Mouse (Mus musculus): Measurements from ENCODE around the gene Phlda1. TPM values are rescaled to one million over a fixed set of nuclear protein-coding genes. Genes with fewer than 3 reads are reported as not detected.

The Phlda1 gene
- 5.5 and 14.5 TPM in 2 replicates for polyA plus RNA-seq (2012; ENCODE audit: insufficient read depth, insufficient read length, missing spikeins)

GRCm38 (mm10) chr10:111506101-111506925 lies at the start of gene Phlda1:
Gene Phlda1 (plus strand): TSS chr10:111506286.
- H3K27ac ChIP-seq (replicated peaks; ENCODE audit: low read depth, low read length) = peak within 1 kb of the TSS; percentile 78
- no peaks in the 10 kb centered on the region; the same call in 1 of the 2 replicates for H3K4me1 ChIP-seq (ENCODE audit: control insufficient read depth, insufficient read depth, insufficient read length, low read length)
- H3K4me3 ChIP-seq (ENCODE audit: insufficient read depth, low read depth, low read length) = peak within 1 kb of the TSS; percentile 78

- Histone ChIP-seq H3K4me3 (ENCODE audit: insufficient read depth, low read depth, low read length) (no peak overlapping the region), H3K27ac (replicated peaks; ENCODE audit: low read depth, low read length) (no peak overlapping the region), H3K4me1 (ENCODE audit: control insufficient read depth, insufficient read depth, insufficient read length, low read length) (no peaks in the 10 kb centered on the region)
Measured at GRCm38 (mm10) chr10:111458088-111458487, 48.0 kb upstream of the Phlda1 start.

- Histone ChIP-seq H3K27ac (replicated peaks; ENCODE audit: low read depth, low read length) (no peak overlapping the region), H3K4me3 (ENCODE audit: insufficient read depth, low read depth, low read length) (no peak overlapping the region), H3K4me1 (ENCODE audit: control insufficient read depth, insufficient read depth, insufficient read length, low read length) (no peaks in the 10 kb centered on the region)
Measured at GRCm38 (mm10) chr10:111459040-111459439, 47.0 kb upstream of the Phlda1 start.

- H3K4me3 ChIP-seq (ENCODE audit: insufficient read depth, low read depth, low read length) = no peak overlapping the region
- H3K27ac ChIP-seq (replicated peaks; ENCODE audit: low read depth, low read length) = no peak overlapping the region
- H3K4me1 ChIP-seq (ENCODE audit: control insufficient read depth, insufficient read depth, insufficient read length, low read length) = no peaks in the 10 kb centered on the region
Measured at GRCm38 (mm10) chr10:111459874-111460273, 46.2 kb upstream of the Phlda1 start.

- Histone ChIP-seq H3K4me1 (ENCODE audit: control insufficient read depth, insufficient read depth, insufficient read length, low read length) (no peaks in the 10 kb centered on the region), H3K4me3 (ENCODE audit: insufficient read depth, low read depth, low read length) (no peak overlapping the region), H3K27ac (replicated peaks; ENCODE audit: low read depth, low read length) (no peak overlapping the region)
Measured at GRCm38 (mm10) chr10:111460381-111460780, 45.7 kb upstream of the Phlda1 start.

- H3K27ac ChIP-seq (replicated peaks; ENCODE audit: low read depth, low read length) = no peak overlapping the region
- H3K4me3 ChIP-seq (ENCODE audit: insufficient read depth, low read depth, low read length) = no peak overlapping the region
- no peaks in the 10 kb centered on the region for H3K4me1 ChIP-seq (ENCODE audit: control insufficient read depth, insufficient read depth, insufficient read length, low read length)
Measured at GRCm38 (mm10) chr10:111464833-111465232, 41.3 kb upstream of the Phlda1 start.

GRCm38 (mm10) chr10:111465409-111465808 lies 40.7 kb upstream of the Phlda1 start:
- Histone ChIP-seq H3K4me1 (ENCODE audit: control insufficient read depth, insufficient read depth, insufficient read length, low read length) (no peaks in the 10 kb centered on the region), H3K4me3 (ENCODE audit: insufficient read depth, low read depth, low read length) (no peak overlapping the region), H3K27ac (replicated peaks; ENCODE audit: low read depth, low read length) (no peak overlapping the region)

- Histone ChIP-seq H3K4me1 (ENCODE audit: control insufficient read depth, insufficient read depth, insufficient read length, low read length) (peaks cover 4% of the 10 kb centered on the region; the same call in 1 of the 2 replicates), H3K4me3 (ENCODE audit: insufficient read depth, low read depth, low read length) (no peak overlapping the region), H3K27ac (replicated peaks; ENCODE audit: low read depth, low read length) (no peak overlapping the region)
Measured at GRCm38 (mm10) chr10:111471166-111471565, 34.9 kb upstream of the Phlda1 start.

GRCm38 (mm10) chr10:111472686-111473510 lies 33.2 kb upstream of the Phlda1 start, which contains the start of gene Nap1l1:
Gene Nap1l1 (plus strand): TSS chr10:111473223.
- H3K4me1 ChIP-seq (ENCODE audit: control insufficient read depth, insufficient read depth, insufficient read length, low read length) = peaks cover 6% of the 10 kb centered on the region
- peak within 1 kb of the TSS; percentile 40; the same call in 1 of the 2 replicates for H3K27ac ChIP-seq (replicated peaks; ENCODE audit: low read depth, low read length)
- peak within 1 kb of the TSS; percentile 97 for H3K4me3 ChIP-seq (ENCODE audit: insufficient read depth, low read depth, low read length)

- Histone ChIP-seq H3K4me3 (ENCODE audit: insufficient read depth, low read depth, low read length) (peak overlapping the region; percentile 97), H3K4me1 (ENCODE audit: control insufficient read depth, insufficient read depth, insufficient read length, low read length) (peaks cover 6% of the 10 kb centered on the region), H3K27ac (replicated peaks; ENCODE audit: low read depth, low read length) (peak overlapping the region; percentile 40; the same call in 1 of the 2 replicates)
Measured at GRCm38 (mm10) chr10:111473511-111474371, 32.3 kb upstream of the Phlda1 start.

- Histone ChIP-seq H3K4me3 (ENCODE audit: insufficient read depth, low read depth, low read length) (no peak overlapping the region), H3K27ac (replicated peaks; ENCODE audit: low read depth, low read length) (no peak overlapping the region; the same call in 1 of the 2 replicates), H3K4me1 (ENCODE audit: control insufficient read depth, insufficient read depth, insufficient read length, low read length) (peaks cover 9% of the 10 kb centered on the region)
Measured at GRCm38 (mm10) chr10:111476301-111476700, 29.8 kb upstream of the Phlda1 start.

GRCm38 (mm10) chr10:111476989-111477510 lies 29.0 kb upstream of the Phlda1 start:
- H3K4me3 ChIP-seq (ENCODE audit: insufficient read depth, low read depth, low read length) = no peak overlapping the region
- peaks cover 9% of the 10 kb centered on the region for H3K4me1 ChIP-seq (ENCODE audit: control insufficient read depth, insufficient read depth, insufficient read length, low read length)
- no peak overlapping the region for H3K27ac ChIP-seq (replicated peaks; ENCODE audit: low read depth, low read length)

- Histone ChIP-seq H3K27ac (replicated peaks; ENCODE audit: low read depth, low read length) (no peak overlapping the region), H3K4me3 (ENCODE audit: insufficient read depth, low read depth, low read length) (no peak overlapping the region), H3K4me1 (ENCODE audit: control insufficient read depth, insufficient read depth, insufficient read length, low read length) (peaks cover 5% of the 10 kb centered on the region)
Measured at GRCm38 (mm10) chr10:111479599-111479998, 26.5 kb upstream of the Phlda1 start.

GRCm38 (mm10) chr10:111482654-111483053 lies 23.4 kb upstream of the Phlda1 start:
- no peak overlapping the region for H3K4me3 ChIP-seq (ENCODE audit: insufficient read depth, low read depth, low read length)
- H3K4me1 ChIP-seq (ENCODE audit: control insufficient read depth, insufficient read depth, insufficient read length, low read length) = peaks cover 3% of the 10 kb centered on the region
- no peak overlapping the region for H3K27ac ChIP-seq (replicated peaks; ENCODE audit: low read depth, low read length)
